Mouse (Mus musculus): ENCODE data around the gene Plac1. TPM values are rescaled to one million over a fixed set of nuclear protein-coding genes. Genes with fewer than 3 reads are reported as not detected.

Plac1 gene
- total and polyA plus RNA-seq, 3 experiments, result not detected

- TF ChIP-seq MYC (IDR thresholded peaks at IDR 0.05; ENCODE audit: low read depth, low read length) (no peak), POLR2AphosphoS2 (IDR thresholded peaks at IDR 0.05; ENCODE audit: low read length) (no peak), BHLHE40 (IDR thresholded peaks at IDR 0.05; ENCODE audit: borderline replicate concordance, low read depth, low read length) (no peak), ZNF384 (IDR thresholded peaks at IDR 0.05; ENCODE audit: low read depth, low read length) (no peak), SIN3A (IDR thresholded peaks at IDR 0.05; ENCODE audit: low read length) (no peak), RAD21 (IDR thresholded peaks at IDR 0.05; ENCODE audit: low read depth, low read length) (no peak)
Measured at GRCm38 (mm10) chrX:53046911-53047310, 193.0 kb downstream of the Plac1 start.

GRCm38 (mm10) chrX:53046033-53046432, 193.9 kb downstream of the Plac1 start:
- DNase-seq (ENCODE audit: low read depth, low spot score), result no peak
- peaks cover 0 to 2% of the 10 kb centered on the region in 2 experiments; a peak in 1 of 4 replicates for H3K36me3 ChIP-seq (ENCODE audit: control insufficient read depth in 1 of 2, insufficient read depth in 2 of 2, low read length in 2 of 2)
- H3K4me1 ChIP-seq (ENCODE audit: control insufficient read depth in 1 of 2, insufficient read depth in 2 of 2, low read length in 2 of 2), result no peaks in the 10 kb centered on the region
- H3K9ac ChIP-seq (ENCODE audit: control insufficient read depth, low read depth, low read length, poor library complexity, severe bottlenecking), result no peak overlapping the region
- TF ChIP-seq MAZ (IDR thresholded peaks at IDR 0.05; ENCODE audit: low read depth, low read length) (no peak), JUND (IDR thresholded peaks at IDR 0.05; ENCODE audit: low read depth, low read length) (no peak), MAX (IDR thresholded peaks at IDR 0.05; ENCODE audit: low read length) (no peak), TBP (IDR thresholded peaks at IDR 0.05; ENCODE audit: low read depth, low read length) (no peak), ZMIZ1 (IDR thresholded peaks at IDR 0.05; ENCODE audit: low read depth, low read length) (no peak), TCF12 (IDR thresholded peaks at IDR 0.05; ENCODE audit: low read depth, low read length) (no peak), POLR2AphosphoS5 (IDR thresholded peaks at IDR 0.05; ENCODE audit: borderline replicate concordance, low read depth, low read length) (no peak), E2F4 (IDR thresholded peaks at IDR 0.05; ENCODE audit: borderline replicate concordance, low read depth, low read length) (no peak), USF1 (IDR thresholded peaks at IDR 0.05; ENCODE audit: low read depth, low read length) (no peak), MEF2A (IDR thresholded peaks at IDR 0.05; ENCODE audit: extremely low read depth, insufficient replicate concordance, low read depth, low read length, poor library complexity, severe bottlenecking) (no peak), NELFE (IDR thresholded peaks at IDR 0.05; ENCODE audit: low read depth, low read length) (no peak)
- no peak overlapping the region for H3K4me3 ChIP-seq (ENCODE audit: control insufficient read depth in 1 of 2, insufficient read depth in 1 of 2, low read depth in 2 of 2, low read length in 2 of 2)
- H3K27ac ChIP-seq (ENCODE audit: control insufficient read depth, low read depth, low read length), result no peak overlapping the region
- no peaks in the 10 kb centered on the region for H3K27me3 ChIP-seq (ENCODE audit: control insufficient read depth in 1 of 2, insufficient read depth in 2 of 2, low read length in 2 of 2)
- H3K79me2 ChIP-seq (ENCODE audit: control insufficient read depth, insufficient read depth, low read length, poor library complexity), result no peaks in the 10 kb centered on the region
- H3K9me3 ChIP-seq (replicated peaks; ENCODE audit: insufficient read depth, low read length), result no peaks in the 10 kb centered on the region

More at GRCm38 (mm10) chrX:53046911-53047310, 193.0 kb downstream of the Plac1 start:
- Histone ChIP-seq H3K4me1 (ENCODE audit: control insufficient read depth in 1 of 2, insufficient read depth in 2 of 2, low read length in 2 of 2) (no peaks in the 10 kb centered on the region), H3K27me3 (ENCODE audit: control insufficient read depth in 1 of 2, insufficient read depth in 2 of 2, low read length in 2 of 2) (no peaks in the 10 kb centered on the region), H3K79me2 (ENCODE audit: control insufficient read depth, insufficient read depth, low read length, poor library complexity) (no peaks in the 10 kb centered on the region), H3K9ac (ENCODE audit: control insufficient read depth, low read depth, low read length, poor library complexity, severe bottlenecking) (no peak overlapping the region), H3K9me3 (replicated peaks; ENCODE audit: insufficient read depth, low read length) (no peaks in the 10 kb centered on the region), H3K4me3 (ENCODE audit: control insufficient read depth in 1 of 2, insufficient read depth in 1 of 2, low read depth in 2 of 2, low read length in 2 of 2) (no peak overlapping the region), H3K36me3 (ENCODE audit: control insufficient read depth in 1 of 2, insufficient read depth in 2 of 2, low read length in 2 of 2) (peaks cover 0 to 2% of the 10 kb centered on the region in 2 experiments; a peak in 1 of 4 replicates), H3K27ac (ENCODE audit: control insufficient read depth, low read depth, low read length) (no peak overlapping the region)
- DNase-seq (ENCODE audit: low read depth, low spot score), result no peak
